Mouse (Mus musculus) liver, embryonic 15.5 days (tissue): ENCODE measurements around the gene Syt7. TPM values are rescaled to one million over a fixed set of nuclear protein-coding genes. Genes with fewer than 3 reads are reported as not detected.

Source experiments
- ATAC-seq: fragments of 200-750 bp; cut with Nextera tagmentation; 2 replicates; pipeline ENCODE4 v1.8.0; 2017; ENCODE audit warnings: moderate number of reproducible peaks, mild to moderate bottlenecking, moderate library complexity; ENCODE audit not compliant: insufficient read depth
- H3K27ac ChIP-seq: fragments of 300-500 bp; sonication (generic); replicated peaks from 2 replicates; pipeline ENCODE4 v1.5.1; 2015; ENCODE audit warnings: mild to moderate bottlenecking, inconsistent platforms
- H3K27me3 ChIP-seq: fragments of 300-500 bp; sonication (generic); 2 replicates; pipeline ENCODE4 v1.6.1; 2015; ENCODE audit warnings: mild to moderate bottlenecking, inconsistent platforms
- H3K36me3 ChIP-seq: fragments of 300-500 bp; sonication (generic); replicated peaks from 2 replicates; pipeline ENCODE4 v1.6.1; 2015; ENCODE audit warnings: moderate library complexity, mild to moderate bottlenecking, inconsistent platforms
- H3K4me1 ChIP-seq: fragments of 300-500 bp; sonication (generic); replicated peaks from 2 replicates; pipeline ENCODE4 v1.6.1; 2015; ENCODE audit warnings: inconsistent platforms
- H3K4me2 ChIP-seq: fragments of 300-500 bp; sonication (generic); 2 replicates; pipeline ENCODE4 v1.6.1; 2015; ENCODE audit warnings: moderate library complexity, mild to moderate bottlenecking, inconsistent platforms
- H3K4me3 ChIP-seq: fragments of 300-500 bp; sonication (generic); replicated peaks from 2 replicates; pipeline ENCODE4 v1.5.1; 2015; ENCODE audit warnings: mild to moderate bottlenecking, inconsistent platforms
- H3K9ac ChIP-seq: fragments of 300-500 bp; sonication (generic); 2 replicates; pipeline ENCODE4 v1.6.1; 2015; ENCODE audit warnings: moderate library complexity, mild to moderate bottlenecking, inconsistent platforms
- H3K9me3 ChIP-seq: fragments of 300-500 bp; sonication (generic); replicated peaks from 2 replicates; pipeline ENCODE4 v1.6.1; 2016; ENCODE audit warnings: inconsistent platforms
- WGBS: fragments of 180-500 bp; shearing (Covaris S2); methylation state at CpG from one replicate; pipeline ENCODE4 v1.1.7; 2015; ENCODE audit warnings: mixed read lengths; ENCODE audit not compliant: insufficient replicate concordance; 5-methylcytosine and 5-hydroxymethylcytosine counted together
- polyA plus RNA-seq: library from polyadenylated mRNA; unstranded; fragments of >200 nt; fragmentation: Nextera tagmentation; extraction: Ambion mirVana; gene quantifications from 2 replicates; pipeline ENCODE4 v1.2.1, GENCODE M21; 2015

The Syt7 gene
- polyA plus RNA-seq, 1 experiment from 2014 or later: 0.10 TPM

DNA sequence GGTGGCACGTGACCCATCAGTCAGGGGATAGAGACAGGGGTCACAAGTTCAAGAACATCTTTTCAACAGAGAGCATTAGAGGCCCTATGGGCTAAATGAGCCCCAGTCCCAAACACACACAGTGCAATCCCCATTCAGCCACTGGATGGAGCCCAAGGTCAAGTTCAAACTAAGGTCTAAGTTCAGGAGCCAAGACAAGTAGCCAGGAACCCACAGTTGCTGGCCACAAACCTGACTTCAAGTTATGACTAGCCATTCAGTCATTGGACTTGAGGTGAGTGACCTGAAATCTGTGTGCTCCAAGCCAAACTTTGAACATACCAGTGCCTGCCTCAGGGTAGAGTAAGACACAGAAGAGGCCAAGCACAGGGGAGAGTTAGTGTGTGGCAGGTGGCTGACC is 48.6 kb downstream of the Syt7 start:
- Histone ChIP-seq H3K27me3 (peaks cover 11% of the 10 kb centered on the region; the same call in 1 of the 2 replicates), H3K4me3 (no peak overlapping the region), H3K4me2 (no peak overlapping the region), H3K9ac (no peak overlapping the region), H3K27ac (no peak overlapping the region), H3K4me1 (peaks cover 16% of the 10 kb centered on the region), H3K36me3 (no peaks in the 10 kb centered on the region), H3K9me3 (no peaks in the 10 kb centered on the region)
- no peak for ATAC-seq
- 45% methylated on average over 1 of the region's 1 CpGs for WGBS

- Histone ChIP-seq H3K4me3 (no peak overlapping the region), H3K9ac (peak overlapping the region; percentile 4; the same call in 1 of the 2 replicates), H3K27me3 (no peaks in the 10 kb centered on the region), H3K27ac (peak overlapping the region; percentile 69), H3K9me3 (no peaks in the 10 kb centered on the region; the same call in 1 of the 2 replicates), H3K4me1 (peaks cover 18% of the 10 kb centered on the region), H3K4me2 (peak overlapping the region; percentile 32), H3K36me3 (no peaks in the 10 kb centered on the region)
- peak; percentile 97 for ATAC-seq
- WGBS: 48% methylated on average over 15 of the region's 15 CpGs
Measured at GRCm38 (mm10) chr19:10444685-10445369, 55.9 kb downstream of the Syt7 start.

GRCm38 (mm10) chr19:10448275-10448674 is 59.4 kb downstream of the Syt7 start:
- H3K36me3 ChIP-seq: no peaks in the 10 kb centered on the region
- 84% methylated on average over 7 of the region's 7 CpGs for WGBS
- H3K9ac ChIP-seq: no peak overlapping the region
- H3K4me1 ChIP-seq: peaks cover 18% of the 10 kb centered on the region
- peaks cover 20% of the 10 kb centered on the region for H3K27me3 ChIP-seq
- H3K9me3 ChIP-seq: no peaks in the 10 kb centered on the region; the same call in 1 of the 2 replicates
- ATAC-seq: no peak
- H3K4me3 ChIP-seq: no peak overlapping the region
- H3K27ac ChIP-seq: no peak overlapping the region
- H3K4me2 ChIP-seq: no peak overlapping the region

GRCm38 (mm10) chr19:10449190-10449589 is 60.3 kb downstream of the Syt7 start:
- no peak overlapping the region for H3K27ac ChIP-seq
- H3K4me2 ChIP-seq: no peak overlapping the region
- H3K9me3 ChIP-seq: no peaks in the 10 kb centered on the region; the same call in 1 of the 2 replicates
- no peak for ATAC-seq
- H3K36me3 ChIP-seq: no peaks in the 10 kb centered on the region
- H3K27me3 ChIP-seq: peaks cover 29% of the 10 kb centered on the region
- H3K9ac ChIP-seq: no peak overlapping the region
- no peak overlapping the region for H3K4me3 ChIP-seq
- H3K4me1 ChIP-seq: peaks cover 10% of the 10 kb centered on the region
- WGBS: 47% methylated on average over 6 of the region's 6 CpGs

DNA sequence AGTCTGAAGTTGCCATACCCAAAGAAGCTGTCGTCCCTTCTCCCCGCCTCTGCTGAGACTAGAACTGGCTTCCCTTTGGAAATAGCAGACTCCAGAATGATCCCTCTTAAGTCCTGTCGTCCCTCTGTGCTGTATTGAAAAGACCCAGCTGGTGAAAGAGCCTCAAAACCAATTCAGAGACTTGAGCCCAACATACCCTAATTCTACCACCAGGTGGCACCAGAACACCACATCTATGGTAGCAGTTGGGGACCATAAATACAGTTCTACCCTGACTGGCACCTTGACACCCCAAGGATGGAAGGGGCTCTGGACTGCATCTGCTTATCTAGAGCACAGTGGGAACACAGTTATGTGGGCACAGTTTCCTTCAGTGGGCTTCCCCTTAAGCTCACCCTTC is 60.8 kb downstream of the Syt7 start:
- ATAC-seq: no peak
- H3K36me3 ChIP-seq: no peaks in the 10 kb centered on the region
- H3K4me3 ChIP-seq: no peak overlapping the region
- H3K27ac ChIP-seq: no peak overlapping the region
- peaks cover 34% of the 10 kb centered on the region for H3K27me3 ChIP-seq
- peaks cover 7% of the 10 kb centered on the region; the same call in 1 of the 2 replicates for H3K4me1 ChIP-seq
- WGBS: 7% methylated on average over 3 of the region's 3 CpGs
- no peaks in the 10 kb centered on the region; the same call in 1 of the 2 replicates for H3K9me3 ChIP-seq
- H3K4me2 ChIP-seq: no peak overlapping the region
- H3K9ac ChIP-seq: no peak overlapping the region

- H3K27me3 ChIP-seq: peaks cover 86% of the 10 kb centered on the region
- WGBS: 34% methylated on average over 4 of the region's 4 CpGs
Measured at GRCm38 (mm10) chr19:10454718-10455436, 66.0 kb downstream of the Syt7 start.

GRCm38 (mm10) chr19:10455437-10455806 is 66.5 kb downstream of the Syt7 start:
- H3K4me3 ChIP-seq: no peak overlapping the region
- H3K27me3 ChIP-seq: peaks cover 91% of the 10 kb centered on the region
- H3K9ac ChIP-seq: no peak overlapping the region
- no peak for ATAC-seq
- H3K27ac ChIP-seq: no peak overlapping the region
- H3K36me3 ChIP-seq: no peaks in the 10 kb centered on the region
- WGBS: 39% methylated on average over 3 of the region's 3 CpGs
- no peak overlapping the region for H3K4me2 ChIP-seq
- no peaks in the 10 kb centered on the region for H3K9me3 ChIP-seq
- H3K4me1 ChIP-seq: peaks cover 16% of the 10 kb centered on the region

More at GRCm38 (mm10) chr19:10454718-10455436, 66.0 kb downstream of the Syt7 start:
- no peak overlapping the region for H3K27ac ChIP-seq
- no peak overlapping the region for H3K4me3 ChIP-seq
- peak; percentile 19; the same call in 1 of the 2 replicates for ATAC-seq
- H3K4me2 ChIP-seq: no peak overlapping the region
- H3K4me1 ChIP-seq: peaks cover 16% of the 10 kb centered on the region
- H3K36me3 ChIP-seq: no peaks in the 10 kb centered on the region
- H3K9me3 ChIP-seq: no peaks in the 10 kb centered on the region
- H3K9ac ChIP-seq: no peak overlapping the region

- ATAC-seq: no peak
- Histone ChIP-seq H3K36me3 (no peaks in the 10 kb centered on the region), H3K27ac (no peak within 1 kb of the TSS), H3K4me1 (peaks cover 16% of the 10 kb centered on the region), H3K4me2 (peak within 1 kb of the TSS; percentile 62), H3K9ac (no peak within 1 kb of the TSS), H3K4me3 (peak within 1 kb of the TSS; percentile 45), H3K9me3 (no peaks in the 10 kb centered on the region), H3K27me3 (peaks cover 99% of the 10 kb centered on the region)
- 2% methylated on average over 96 of the region's 96 CpGs for WGBS
Measured at GRCm38 (mm10) chr19:10456752-10457483, 68.0 kb downstream of the Syt7 start, which contains the start of gene Lrrc10b. Gene Lrrc10b, minus strand, starts transcription at chr19:10457473.

GRCm38 (mm10) chr19:10457484-10457800 is 68.6 kb downstream of the Syt7 start:
- Histone ChIP-seq H3K4me1 (peaks cover 16% of the 10 kb centered on the region), H3K4me2 (peak overlapping the region; percentile 62), H3K9ac (no peak overlapping the region), H3K27me3 (peaks cover 99% of the 10 kb centered on the region), H3K27ac (no peak overlapping the region), H3K9me3 (no peaks in the 10 kb centered on the region), H3K36me3 (no peaks in the 10 kb centered on the region), H3K4me3 (peak overlapping the region; percentile 45)
- under 1% methylated on average over 34 of the region's 34 CpGs for WGBS
- peak; percentile 35 for ATAC-seq

DNA sequence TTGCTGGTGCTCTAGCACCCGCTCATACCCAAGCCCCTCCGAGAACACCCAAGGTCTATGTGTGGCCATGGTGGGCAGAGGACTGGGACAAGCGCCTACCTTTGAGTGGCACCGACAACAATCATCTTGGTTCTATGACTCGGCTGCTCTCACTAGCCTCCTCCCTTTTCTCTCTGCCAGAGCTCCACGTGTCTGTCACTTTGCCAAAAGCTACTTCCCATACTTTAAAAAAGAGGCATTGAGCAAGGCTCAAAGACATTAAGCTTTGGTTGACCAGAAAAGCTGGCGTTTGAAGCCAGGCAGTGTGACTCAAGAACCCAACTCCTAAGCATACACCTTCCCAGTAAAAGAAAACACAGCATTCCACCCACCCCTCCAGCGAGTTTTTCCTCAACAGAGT is 69.2 kb downstream of the Syt7 start:
- H3K27ac ChIP-seq: no peak overlapping the region
- H3K4me3 ChIP-seq: peak overlapping the region; percentile 45; the same call in 1 of the 2 replicates
- no peak for ATAC-seq
- 19% methylated on average over 8 of the region's 8 CpGs for WGBS
- H3K9me3 ChIP-seq: no peaks in the 10 kb centered on the region
- no peak overlapping the region for H3K9ac ChIP-seq
- H3K4me1 ChIP-seq: peaks cover 16% of the 10 kb centered on the region
- H3K4me2 ChIP-seq: 0 out of 2 replicates have a peak overlapping the region, but pooled peaks have one; percentile 62
- H3K36me3 ChIP-seq: no peaks in the 10 kb centered on the region
- H3K27me3 ChIP-seq: peaks cover 99% of the 10 kb centered on the region

GRCm38 (mm10) chr19:10459907-10460306 is 71.0 kb downstream of the Syt7 start:
- Histone ChIP-seq H3K4me3 (no peak overlapping the region), H3K9ac (no peak overlapping the region), H3K27me3 (peaks cover 86% of the 10 kb centered on the region), H3K4me1 (peaks cover 16% of the 10 kb centered on the region), H3K4me2 (no peak overlapping the region), H3K27ac (no peak overlapping the region), H3K36me3 (no peaks in the 10 kb centered on the region), H3K9me3 (no peaks in the 10 kb centered on the region)
- ATAC-seq: no peak
- WGBS: 41% methylated on average over 11 of the region's 11 CpGs
